Mouse (Mus musculus) embryonic fibroblast, embryonic 13.5 days (primary cell): ENCODE measurements around the gene Coro7.

Source experiments
- CTCF ChIP-seq: IDR thresholded peaks from 2 replicates; pipeline ENCODE4 v1.5.1; 2011; ENCODE audit warnings: mild to moderate bottlenecking, control low read depth, low read length, moderate library complexity, borderline replicate concordance; ENCODE audit not compliant: insufficient read depth
- POLR2A ChIP-seq: IDR thresholded peaks from 2 replicates; pipeline ENCODE4 v1.6.1; 2011; ENCODE audit warnings: low read depth, mild to moderate bottlenecking, control low read depth, low read length, moderate library complexity

DNA sequence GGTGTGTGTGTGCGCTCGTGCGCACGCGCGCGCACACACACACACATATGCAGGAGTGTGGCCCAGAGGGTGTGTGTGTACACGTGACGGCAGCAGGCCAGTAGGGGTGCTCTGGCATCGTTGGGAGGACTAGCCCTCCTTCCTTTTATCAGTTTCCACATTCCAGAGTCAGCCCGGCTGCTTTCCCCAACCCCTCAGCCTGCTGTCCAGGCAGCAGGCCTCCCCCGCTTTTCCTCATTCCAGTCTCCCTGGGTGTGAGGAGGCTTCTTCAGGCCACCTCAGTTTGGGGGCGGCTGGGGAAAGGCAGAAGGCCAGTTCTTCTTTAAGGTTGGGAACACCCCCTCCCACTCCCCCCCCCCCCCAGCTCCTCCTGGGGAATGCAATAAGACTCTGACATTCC is 37.4 kb downstream of the Coro7 start:
- TF ChIP-seq CTCF (peak; percentile 16; the same call in 1 of the 2 replicates), POLR2A (no peak; the same call in 1 of the 2 replicates)
